26 mouse cellular contexts compared by ENCODE assay signal in genomic region chr5:73625505-73625904, GRCm38 (mm10). TPM values are rescaled to one million over a fixed set of nuclear protein-coding genes. Genes with fewer than 3 reads are reported as not detected.
A peak's percentile ranks its signal among the peaks of the same experiment; 100 is the strongest.
DNase-seq lines count a peak whose midpoint lies in the region; ATAC-seq and TF ChIP-seq lines count a peak whose summit lies in the region.
"Had no signal": no experiment of that assay in that cellular context is flagged by ENCODE, and none has a peak within 500 bp of the region (broad histone marks: within the 10 kb centered on the region; RNA-seq: fewer than 3 reads in every experiment).

No protein-coding gene starts in this region.

- no peaks in the 10 kb centered on the region for H3K27me3 ChIP-seq in intestine, embryonic 15.5 days (replicated peaks)
- H3K27me3 ChIP-seq in intestine, postnatal 0 days (replicated peaks; ENCODE audit: control insufficient read depth, insufficient read depth, low read length), result no peaks in the 10 kb centered on the region
- H3K27me3 ChIP-seq: embryonic facial prominence, embryonic 13.5 days; embryonic facial prominence, embryonic 15.5 days; forebrain, embryonic 12.5 days had no signal

- H3K27ac ChIP-seq in intestine, embryonic 15.5 days, result no peak overlapping the region
- peak overlapping the region; percentile 54; the same call in 1 of the 2 replicates for H3K27ac ChIP-seq in intestine, postnatal 0 days (ENCODE audit: low read depth, low read length)
- H3K27ac ChIP-seq: embryonic facial prominence, embryonic 13.5 days; embryonic facial prominence, embryonic 15.5 days; forebrain, embryonic 10.5 days; forebrain, embryonic 12.5 days had no signal

- peak; percentile 33 for DNase-seq in adrenal gland, adult 2 months
- no peak for DNase-seq in adrenal gland, postnatal 14 days
- no peak for DNase-seq in spleen, adult 12 weeks (ENCODE audit: low spot score)
- no peak for DNase-seq in frontal cortex, postnatal 14 days (ENCODE audit: low spot score in 2 of 2)
- DNase-seq: adrenal gland, adult 8-10 months; adrenal gland, postnatal 25 days; cerebellum, adult 11 months; cerebellum, adult 18-20 months; cerebellum, adult 8-10 months; cerebellum, adult 9-11 months; cerebellum, postnatal 14 days; cerebellum, postnatal 36 days; embryo, embryonic 11 days had no signal

- H3K4me1 ChIP-seq in intestine, embryonic 15.5 days (replicated peaks), result no peaks in the 10 kb centered on the region
- 0 out of 2 replicates have a peak, but pooled peaks cover 5% of the 10 kb centered on the region for H3K4me1 ChIP-seq in intestine, postnatal 0 days (replicated peaks; ENCODE audit: control insufficient read depth, insufficient read depth, low read length)
- H3K4me1 ChIP-seq: embryonic facial prominence, embryonic 13.5 days; embryonic facial prominence, embryonic 15.5 days; forebrain, embryonic 12.5 days had no signal

- H3K9me3 ChIP-seq in intestine, embryonic 15.5 days, result no peaks in the 10 kb centered on the region
- no peaks in the 10 kb centered on the region for H3K9me3 ChIP-seq in intestine, postnatal 0 days (ENCODE audit: control insufficient read depth)
- H3K9me3 ChIP-seq: embryonic facial prominence, embryonic 13.5 days; embryonic facial prominence, embryonic 15.5 days; forebrain, embryonic 10.5 days; forebrain, embryonic 12.5 days had no signal

- no peaks in the 10 kb centered on the region for H3K36me3 ChIP-seq in intestine, embryonic 15.5 days
- no peaks in the 10 kb centered on the region for H3K36me3 ChIP-seq in intestine, postnatal 0 days (ENCODE audit: control insufficient read depth, insufficient read depth)
- H3K36me3 ChIP-seq: embryonic facial prominence, embryonic 13.5 days; embryonic facial prominence, embryonic 15.5 days; forebrain, embryonic 10.5 days; forebrain, embryonic 12.5 days had no signal

- H3K4me2 ChIP-seq in intestine, embryonic 15.5 days (replicated peaks), result no peak overlapping the region
- H3K4me2 ChIP-seq in intestine, postnatal 0 days (replicated peaks; ENCODE audit: low read depth), result no peak overlapping the region
- H3K4me2 ChIP-seq: embryonic facial prominence, embryonic 13.5 days; embryonic facial prominence, embryonic 15.5 days; forebrain, embryonic 12.5 days had no signal

- no peak for TF ChIP-seq CTCF in intestine, postnatal 0 days (IDR thresholded peaks at IDR 0.05; ENCODE audit: low read depth)

- 72% methylated on average over 1 of the region's 1 CpGs for WGBS in intestine, embryonic 15.5 days
- WGBS in intestine, postnatal 0 days, result 60% methylated on average over 1 of the region's 1 CpGs

- H3K4me3 ChIP-seq in intestine, embryonic 15.5 days (replicated peaks), result no peak overlapping the region
- no peak overlapping the region for H3K4me3 ChIP-seq in intestine, postnatal 0 days (ENCODE audit: low read depth, low read length)
- H3K4me3 ChIP-seq: embryonic facial prominence, embryonic 13.5 days; embryonic facial prominence, embryonic 15.5 days; erythroblast, embryonic 14.5 days; forebrain, embryonic 10.5 days; forebrain, embryonic 12.5 days had no signal

- H3K9ac ChIP-seq in intestine, embryonic 15.5 days, result no peak overlapping the region
- no peak overlapping the region for H3K9ac ChIP-seq in intestine, postnatal 0 days (ENCODE audit: low read depth, low read length)
- H3K9ac ChIP-seq: embryonic facial prominence, embryonic 13.5 days; embryonic facial prominence, embryonic 15.5 days; forebrain, embryonic 12.5 days had no signal

- peak; percentile 55 for ATAC-seq in intestine, embryonic 15.5 days
- peak; percentile 11; the same call in 1 of the 2 replicates for ATAC-seq in intestine, postnatal 0 days
- ATAC-seq: forebrain, embryonic 14.5 days; forebrain, embryonic 16.5 days had no signal

RNA-seq across cellular contexts. Expression of gene Lrrc66, which starts 6.8 kb away (rescaled TPM):
- total RNA-seq in adrenal gland, adult 2 months (2021), result not detected
- not detected in 2 replicates for polyA plus RNA-seq in adrenal gland, adult 2 months (2012; rRNA removed)
- total RNA-seq in adrenal gland, postnatal 14 days (2021), result not detected in 2 replicates
- 4.7 and 5.5 TPM in 2 replicates for polyA plus RNA-seq in intestine, embryonic 15.5 days (2015; fragmentation: Nextera tagmentation; extraction: Ambion mirVana)
- 14.6 and 15.3 TPM in 2 replicates for polyA plus RNA-seq in intestine, postnatal 0 days (2015; fragmentation: Nextera tagmentation; extraction: Ambion mirVana)
- total RNA-seq: adrenal gland, adult 8-10 months; adrenal gland, postnatal 25 days; ES-E14 had no signal
- polyA plus RNA-seq: C2C12; embryonic facial prominence, embryonic 13.5 days; embryonic facial prominence, embryonic 15.5 days; erythroblast, embryonic 14.5 days; forebrain, embryonic 10.5 days; forebrain, embryonic 12.5 days; forebrain, embryonic 14.5 days; forebrain, embryonic 16.5 days had no signal

RNA-seq across cellular contexts. Expression of gene Sgcb, which starts 22.1 kb away (rescaled TPM):
- total RNA-seq in adrenal gland, adult 2 months (2021), result 10 to 100 TPM; 21.0 to 22.3 TPM
- 4.4 and 4.9 TPM in 2 replicates for polyA plus RNA-seq in adrenal gland, adult 2 months (2012; rRNA removed)
- total RNA-seq in adrenal gland, postnatal 14 days (2021), result 19.5 and 22.6 TPM in 2 replicates
- 17.8 and 19.7 TPM in 2 replicates for polyA plus RNA-seq in intestine, embryonic 15.5 days (2015; fragmentation: Nextera tagmentation; extraction: Ambion mirVana)
- 8.2 and 8.5 TPM in 2 replicates for polyA plus RNA-seq in intestine, postnatal 0 days (2015; fragmentation: Nextera tagmentation; extraction: Ambion mirVana)
- polyA plus RNA-seq: erythroblast, embryonic 14.5 days had no signal

RNA-seq across cellular contexts. Expression of gene Spata18, which starts 25.7 kb away (rescaled TPM):
- not detected for total RNA-seq in adrenal gland, adult 2 months (2021)
- not detected in 2 replicates for polyA plus RNA-seq in adrenal gland, adult 2 months (2012; rRNA removed)
- total RNA-seq in adrenal gland, postnatal 14 days (2021), result 0.23 TPM in 1 of 2 replicates, not detected in the other
- polyA plus RNA-seq in intestine, embryonic 15.5 days (2015; fragmentation: Nextera tagmentation; extraction: Ambion mirVana), result 0.28 and 0.38 TPM in 2 replicates
- 0.17 and 0.18 TPM in 2 replicates for polyA plus RNA-seq in intestine, postnatal 0 days (2015; fragmentation: Nextera tagmentation; extraction: Ambion mirVana)
- total RNA-seq: adrenal gland, adult 8-10 months; adrenal gland, postnatal 25 days; common myeloid progenitor, adult 5-6 weeks; ES-E14; MEL had no signal
- polyA plus RNA-seq: C2C12; erythroblast, embryonic 14.5 days; forebrain, embryonic 10.5 days had no signal
